Mouse (Mus musculus) gastrocnemius, adult 18-20 months (tissue): ENCODE measurements around the gene Zscan10. TPM values are rescaled to one million over a fixed set of nuclear protein-coding genes. Genes with fewer than 3 reads are reported as not detected.

Experiments
- DNase-seq: peaks from one replicate; pipeline ENCODE4 v3.0.0; 2021; ENCODE audit warnings: low spot score
- long read RNA-seq, 2 experiments: library from polyadenylated mRNA; stranded (forward); transcript quantifications; one replicate each; pipeline ENCODE4 v2.0.0; 2021
- total RNA-seq, 2 experiments: library from RNA; stranded (reverse); gene quantifications; 2 replicates each; pipeline ENCODE4 v1.2.3; 2021

The Zscan10 gene
- total RNA-seq, result not detected
- long read RNA-seq, experiment 1, result 0 reads
- long read RNA-seq, experiment 2, result 0 reads

DNA sequence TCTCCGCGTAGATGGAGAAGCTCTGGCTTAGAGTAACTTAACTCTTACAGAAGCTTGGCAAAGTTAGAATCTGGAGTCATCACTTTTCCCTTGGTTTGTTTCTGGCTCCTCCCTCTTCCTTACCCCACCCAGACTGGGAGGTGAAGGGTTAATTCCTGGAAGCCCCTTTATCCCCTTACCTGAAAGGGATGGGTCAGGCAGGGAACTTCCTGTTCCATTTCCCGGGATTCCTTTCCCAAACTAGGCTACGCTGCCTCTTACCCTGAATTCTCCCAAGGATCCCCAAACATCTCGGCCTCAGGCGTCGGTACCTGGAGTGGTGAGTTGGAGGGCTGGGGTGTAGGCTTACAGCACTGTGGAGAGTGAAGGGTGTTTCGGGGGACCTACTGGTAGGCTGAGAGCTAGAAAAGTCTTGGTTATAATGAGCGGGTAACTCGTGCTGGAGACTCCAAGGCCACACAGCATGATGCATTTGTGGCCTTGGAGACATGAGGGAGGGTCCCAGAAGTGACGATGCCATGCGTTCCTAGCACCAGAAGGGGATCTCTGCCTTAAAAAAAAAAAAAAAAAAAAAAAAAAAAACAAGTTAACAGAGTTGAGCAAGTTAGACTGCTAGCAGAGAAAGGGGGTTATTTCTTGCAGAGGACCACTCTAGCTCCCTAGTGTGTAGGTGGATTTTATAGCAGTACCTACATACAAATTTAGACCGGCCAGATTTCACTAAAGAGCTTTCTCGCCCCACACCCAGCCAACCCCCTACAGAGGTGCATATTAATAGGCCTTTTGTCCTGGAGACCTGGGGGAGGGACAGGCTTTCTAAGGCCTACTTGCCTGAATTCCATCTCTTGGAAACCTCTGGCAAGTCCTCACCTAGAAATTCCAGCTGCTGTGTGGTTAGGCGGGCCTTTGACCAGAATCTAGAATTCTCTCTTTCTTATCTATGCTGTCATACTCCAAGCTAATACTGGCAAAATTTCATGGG, at the start of gene Zscan10:
Zscan10 (plus strand) TSS at position 216 of the 982 bp plus-strand sequence.
- DNase-seq, result no peak

DNA sequence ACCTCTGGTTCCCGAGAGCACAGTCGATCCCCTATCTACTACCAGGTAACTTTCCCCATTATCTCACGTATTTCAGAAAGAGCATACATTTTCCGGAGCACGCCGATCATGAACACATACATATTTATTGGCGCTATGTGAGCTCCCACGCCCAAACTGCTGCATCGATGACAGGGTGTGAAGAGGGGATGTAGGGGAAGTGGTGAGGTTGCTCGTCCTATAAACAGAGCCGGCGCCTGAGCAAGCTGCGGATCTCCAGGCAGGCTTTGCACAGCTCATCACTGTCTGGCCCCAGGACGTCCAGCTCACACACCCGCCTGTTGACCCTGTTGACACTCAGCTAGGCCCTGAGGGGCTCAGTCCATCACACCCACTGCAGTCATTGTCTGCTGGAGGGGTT, 49.8 kb upstream of the Zscan10 start:
- no peak for DNase-seq

DNA sequence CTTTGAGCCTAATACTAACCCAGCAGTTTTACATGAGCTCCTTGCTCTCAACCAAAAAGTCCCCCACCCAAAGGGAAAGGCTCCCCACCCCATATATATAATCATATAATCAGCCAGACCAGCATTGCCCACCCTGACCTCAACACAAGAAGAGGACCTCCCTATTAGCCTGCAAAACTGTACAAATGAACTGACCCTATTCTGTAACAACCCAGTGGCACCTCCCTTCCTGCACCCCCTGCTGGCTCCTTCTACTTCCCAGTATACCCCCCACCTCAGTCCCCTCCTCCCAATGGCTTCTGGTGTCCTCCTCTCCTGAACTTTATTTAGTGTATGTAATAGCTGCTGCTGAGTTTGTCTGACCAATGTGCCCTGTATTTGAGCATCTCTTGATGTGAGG, 49.2 kb upstream of the Zscan10 start:
- DNase-seq, result no peak

GRCm38 (mm10) chr17:23551963-23552362, 48.7 kb upstream of the Zscan10 start:
- DNase-seq, result no peak

GRCm38 (mm10) chr17:23552896-23553633, 47.6 kb upstream of the Zscan10 start:
- no peak for DNase-seq

GRCm38 (mm10) chr17:23553634-23554120, 47.0 kb upstream of the Zscan10 start:
- DNase-seq, result no peak

GRCm38 (mm10) chr17:23554321-23554720, 46.3 kb upstream of the Zscan10 start:
- DNase-seq, result no peak

DNA sequence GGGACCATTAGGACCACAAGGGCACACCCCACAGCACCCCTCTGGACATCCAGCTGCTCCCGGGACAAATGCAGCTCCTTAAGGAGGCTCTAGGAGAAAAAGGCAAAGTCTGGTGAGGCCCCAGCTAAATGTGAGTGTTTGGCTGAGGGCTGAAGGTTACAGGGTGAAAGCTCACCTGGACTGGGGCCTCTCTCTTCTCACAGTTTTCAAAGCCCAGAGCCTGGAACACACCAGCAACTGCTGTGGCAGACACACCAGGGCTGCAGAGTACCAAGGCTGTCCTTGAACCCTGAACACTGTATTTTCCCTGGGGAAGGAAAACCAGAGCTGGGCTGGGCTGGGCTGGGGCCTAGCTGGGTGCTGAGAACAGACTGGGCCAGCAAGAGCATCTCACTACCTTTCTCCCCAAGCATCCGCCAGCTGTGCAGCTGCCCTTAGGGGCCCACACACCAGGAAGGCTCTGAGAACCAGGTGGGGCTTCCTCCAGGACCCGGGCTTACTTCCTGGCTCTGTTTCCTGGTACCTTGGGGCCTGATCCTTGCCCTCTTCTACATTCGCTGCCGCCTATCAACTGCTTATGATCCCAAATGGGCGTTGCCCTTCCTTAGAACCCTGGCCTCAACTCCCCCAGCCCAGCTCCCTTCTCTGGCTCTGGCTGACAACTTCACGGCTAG, 45.3 kb upstream of the Zscan10 start:
- no peak for DNase-seq

DNA sequence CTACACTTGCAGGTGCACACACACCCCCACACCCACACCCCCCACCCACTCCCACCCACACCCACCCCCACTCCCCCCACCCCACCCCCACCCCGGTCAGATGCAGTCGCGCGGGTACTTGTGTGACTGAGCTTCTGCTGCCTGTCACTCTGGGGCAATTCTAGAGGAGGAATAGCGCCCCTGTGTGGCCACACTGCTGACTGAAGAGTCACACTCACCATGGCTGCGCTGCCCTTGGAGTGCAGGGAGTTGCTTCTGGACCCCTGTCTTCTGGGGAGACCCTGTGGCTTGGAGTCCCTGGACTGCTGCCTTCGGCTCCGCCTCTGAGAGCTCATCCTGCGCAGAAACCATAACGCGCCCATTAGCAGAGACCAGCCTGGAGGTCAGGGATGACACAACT, 40.9 kb upstream of the Zscan10 start:
- DNase-seq, result peak; percentile 26

- DNase-seq, result peak; percentile 95
These were observed 36.9 kb upstream of the Zscan10 start, which contains the start of gene Zfp213 for GRCm38 (mm10) chr17:23563595-23564367. Gene Zfp213, minus strand, starts transcription at chr17:23564238.

DNA sequence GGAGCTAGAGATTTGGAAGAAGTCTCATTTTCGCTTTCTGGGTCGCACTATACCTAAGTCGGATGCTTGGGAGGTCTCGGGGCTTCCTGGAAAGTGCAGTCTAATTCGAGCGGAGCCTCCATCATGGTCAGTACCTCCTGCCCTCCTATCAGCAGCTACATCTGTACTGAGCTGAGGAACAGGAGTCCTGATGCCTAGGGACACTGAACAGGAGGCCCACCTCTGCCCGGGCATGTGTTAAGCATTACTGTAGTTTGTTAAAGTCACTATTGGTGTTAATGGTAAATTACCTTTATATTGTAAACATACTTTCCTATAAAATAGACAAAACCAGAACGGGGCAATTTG, 36.3 kb upstream of the Zscan10 start:
- DNase-seq, result no peak

- no peak for DNase-seq
These were observed 33.9 kb upstream of the Zscan10 start for GRCm38 (mm10) chr17:23566787-23567186.

DNA sequence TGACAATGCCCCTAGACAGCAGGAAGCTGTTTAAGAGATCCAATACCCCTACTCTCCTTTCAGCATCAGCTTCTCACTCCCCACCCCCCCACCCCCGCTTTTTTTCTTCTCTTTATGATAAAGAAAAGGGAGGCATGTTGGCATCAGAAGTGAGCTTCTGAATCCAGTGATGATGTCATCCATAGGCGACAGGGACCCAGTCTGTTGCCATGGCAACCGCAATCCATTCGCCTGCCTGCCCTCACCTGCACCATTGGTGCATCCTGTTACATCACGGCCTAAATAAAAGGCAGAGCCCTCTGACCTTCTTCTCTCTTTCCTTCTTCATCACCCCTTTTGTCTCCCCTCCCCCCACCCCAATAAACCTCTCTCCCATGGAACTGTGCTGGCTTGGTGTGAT, 32.3 kb upstream of the Zscan10 start:
- DNase-seq, result no peak

DNA sequence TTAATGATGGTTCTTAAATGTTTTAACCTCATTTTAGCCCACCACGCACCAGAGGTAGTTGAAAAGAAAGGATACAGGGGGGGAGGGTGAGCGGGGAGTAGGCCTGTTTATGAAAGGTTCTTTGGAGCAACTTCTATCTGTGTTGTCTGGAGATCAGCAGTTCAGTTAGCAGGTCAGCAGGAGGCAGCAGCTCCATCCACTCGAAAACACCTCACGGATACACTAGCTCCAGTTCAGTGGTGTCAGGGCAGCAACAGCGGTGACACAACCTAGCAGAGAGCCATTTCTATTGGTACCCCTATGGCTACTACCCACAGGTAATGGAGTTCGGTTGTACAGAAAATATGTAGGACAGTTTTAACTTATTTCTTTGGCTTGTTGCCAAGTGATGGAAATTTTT, 30.6 kb upstream of the Zscan10 start:
- DNase-seq, result peak; percentile 28

- no peak for DNase-seq
These were observed 29.6 kb upstream of the Zscan10 start for GRCm38 (mm10) chr17:23571084-23571483.

GRCm38 (mm10) chr17:23572059-23572458, 28.6 kb upstream of the Zscan10 start:
- DNase-seq, result no peak

DNA sequence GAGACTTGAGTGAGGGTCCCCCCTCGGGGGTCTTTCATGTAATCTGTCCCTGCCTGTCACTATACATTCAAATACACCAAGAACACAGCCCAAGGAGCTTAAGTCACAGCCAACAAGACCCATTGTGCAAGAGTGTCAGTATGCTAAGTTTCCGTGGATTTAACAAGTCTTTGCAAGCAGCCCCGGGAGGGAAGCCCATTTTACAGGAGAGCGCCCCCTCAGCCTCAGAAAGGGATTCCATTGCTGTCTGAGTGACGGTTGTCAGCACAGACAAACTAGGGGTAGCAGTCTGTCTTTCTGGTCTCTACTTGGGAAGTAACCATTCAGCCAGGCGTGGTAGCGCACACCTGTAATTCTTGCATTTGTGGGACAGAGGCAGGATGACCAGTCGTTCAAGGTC, 26.5 kb upstream of the Zscan10 start:
- no peak for DNase-seq

DNA sequence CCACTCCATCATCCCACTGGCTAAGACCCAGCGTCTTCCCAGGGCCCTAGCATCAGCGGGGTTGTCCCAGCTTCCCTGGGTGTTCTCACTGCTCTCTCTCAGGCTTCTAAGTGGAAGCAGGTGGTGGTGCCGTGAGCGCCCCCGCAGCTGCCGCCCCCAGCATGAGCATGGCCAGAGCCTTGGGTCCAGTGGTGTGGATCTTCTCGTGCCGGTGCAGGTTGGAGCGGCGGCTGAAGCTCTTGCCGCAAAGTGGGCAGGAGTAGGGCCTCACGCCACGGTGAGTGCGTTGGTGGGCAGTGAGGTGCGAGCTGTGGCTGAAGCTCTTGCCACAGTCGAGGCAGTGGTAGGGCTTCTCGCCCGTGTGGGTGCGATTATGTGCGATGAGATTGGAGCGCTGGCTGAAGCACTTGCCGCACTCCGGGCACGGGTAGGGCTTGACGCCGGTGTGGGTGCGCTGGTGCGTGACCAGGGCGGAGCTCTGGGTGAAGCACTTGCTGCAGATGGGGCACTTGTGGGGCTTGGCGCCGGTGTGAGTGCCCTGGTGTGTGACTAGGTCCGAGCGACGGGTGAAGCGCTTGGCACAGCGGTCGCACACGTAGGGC, 24.6 kb upstream of the Zscan10 start:
- DNase-seq, result no peak

DNA sequence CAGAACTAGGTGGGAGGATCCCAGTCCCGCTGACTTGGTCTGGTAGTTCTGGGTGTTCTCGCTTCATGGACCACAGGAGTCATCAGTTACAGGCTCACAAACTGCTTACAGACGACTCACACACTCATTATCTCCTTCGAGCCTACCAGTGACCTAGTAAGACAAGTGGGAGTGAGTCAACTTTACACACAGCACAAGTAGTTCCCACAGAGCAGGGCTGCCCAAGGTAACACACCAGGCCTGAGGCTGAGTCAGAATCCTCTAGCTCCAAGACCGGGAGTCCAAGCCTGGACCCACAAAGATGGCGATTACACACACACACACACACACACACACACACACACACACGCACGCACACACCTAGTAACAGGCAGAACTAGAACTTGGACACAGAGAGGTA, 15.9 kb upstream of the Zscan10 start:
- DNase-seq, result no peak

GRCm38 (mm10) chr17:23585721-23586491, 14.8 kb upstream of the Zscan10 start:
- DNase-seq, result peak; percentile 58
